13 mouse cellular contexts compared by ENCODE assay signal in the genomic region with DNA sequence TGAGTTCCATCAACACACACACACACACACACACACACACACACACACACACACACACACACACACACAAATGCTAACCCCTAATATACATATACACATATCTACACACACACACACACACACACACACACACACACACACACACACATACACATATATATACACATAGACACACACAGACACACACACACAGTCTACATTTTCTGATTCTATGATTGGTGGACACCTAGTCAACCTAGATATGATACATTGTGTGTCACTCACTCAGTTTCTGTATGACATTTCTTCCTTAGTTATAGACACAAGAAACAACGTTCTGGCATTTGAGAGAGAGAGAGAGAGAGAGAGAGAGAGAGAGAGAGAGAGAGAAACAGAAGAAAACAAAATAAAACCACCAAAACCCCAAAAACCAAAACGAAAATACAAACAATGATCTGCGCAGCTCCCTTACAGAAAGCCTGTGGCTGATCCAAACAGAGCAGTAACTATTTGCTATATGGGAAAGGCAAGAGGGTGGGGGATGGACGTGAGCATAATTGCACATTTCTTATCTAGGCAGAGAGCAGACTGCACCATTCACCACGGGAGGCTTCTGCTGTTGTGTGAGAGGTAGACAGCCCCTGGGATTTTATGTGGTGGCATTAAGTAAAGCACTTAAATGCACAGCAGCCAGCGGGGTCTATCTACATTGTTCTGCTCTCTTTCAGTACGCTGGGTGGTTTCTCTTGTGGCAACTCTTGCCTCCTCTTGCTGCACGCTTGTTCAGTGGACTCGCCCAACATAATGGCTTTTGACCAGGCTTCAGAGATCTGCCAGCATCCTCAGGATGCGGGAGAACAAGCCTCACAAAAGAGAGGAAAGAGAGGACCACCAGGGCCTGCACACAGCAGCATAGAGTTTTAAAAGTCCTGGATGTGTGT. TPM values are rescaled to one million over a fixed set of nuclear protein-coding genes. Genes with fewer than 3 reads are reported as not detected.
DNase-seq lines count a peak whose midpoint lies in the region; ATAC-seq and TF ChIP-seq lines count a peak whose summit lies in the region.
"Had no signal": no experiment of that assay in that cellular context is flagged by ENCODE, and none has a peak within 500 bp of the region (broad histone marks: within the 10 kb centered on the region; RNA-seq: fewer than 3 reads in every experiment).

No protein-coding gene starts in this region.

- 0 out of 2 replicates have a peak overlapping the region, but pooled peaks have one; percentile 18 for H3K4me2 ChIP-seq in midbrain, postnatal 0 days (ENCODE audit: low read depth, low read length, poor library complexity, severe bottlenecking)
- H3K4me2 ChIP-seq: embryonic facial prominence, embryonic 12.5 days; liver, embryonic 15.5 days had no signal

- H3K36me3 ChIP-seq in midbrain, postnatal 0 days (ENCODE audit: insufficient read depth, low read length): no peaks in the 10 kb centered on the region
- H3K36me3 ChIP-seq: embryonic facial prominence, embryonic 12.5 days; liver, embryonic 15.5 days had no signal

- H3K27me3 ChIP-seq in midbrain, postnatal 0 days (ENCODE audit: insufficient read depth, low read length): no peaks in the 10 kb centered on the region
- H3K27me3 ChIP-seq: embryonic facial prominence, embryonic 12.5 days; liver, embryonic 15.5 days had no signal

- peak; percentile 88 for ATAC-seq in midbrain, postnatal 0 days (ENCODE audit: low FRiP score)
- no peak for ATAC-seq in cerebellum, adult (ENCODE audit: insufficient number of reproducible peaks, low FRiP score, low TSS enrichment)

- H3K9ac ChIP-seq in midbrain, postnatal 0 days (replicated peaks; ENCODE audit: low read length, poor library complexity, severe bottlenecking): no peak overlapping the region; the same call in 1 of the 2 replicates
- H3K9ac ChIP-seq: embryonic facial prominence, embryonic 12.5 days; liver, embryonic 15.5 days had no signal

- H3K27ac ChIP-seq in midbrain, postnatal 0 days (ENCODE audit: low read depth, low read length): peak overlapping the region; percentile 74
- H3K27ac ChIP-seq: embryonic facial prominence, embryonic 12.5 days; liver, embryonic 15.5 days had no signal

- H3K9me3 ChIP-seq in midbrain, postnatal 0 days (ENCODE audit: low read length): no peaks in the 10 kb centered on the region
- H3K9me3 ChIP-seq: embryonic facial prominence, embryonic 12.5 days; liver, embryonic 15.5 days had no signal

- no peak for TF ChIP-seq CTCF in midbrain, postnatal 0 days (IDR thresholded peaks at IDR 0.05)

- 43% methylated on average over 10 of the region's 10 CpGs for WGBS in midbrain, postnatal 0 days

- H3K4me1 ChIP-seq in midbrain, postnatal 0 days (ENCODE audit: insufficient read depth, low read length): no peaks in the 10 kb centered on the region
- H3K4me1 ChIP-seq: embryonic facial prominence, embryonic 12.5 days; liver, embryonic 15.5 days had no signal

- H3K4me3 ChIP-seq in midbrain, postnatal 0 days (ENCODE audit: low read depth, low read length): no peak overlapping the region
- H3K4me3 ChIP-seq: embryonic facial prominence, embryonic 12.5 days; liver, embryonic 15.5 days had no signal

- peak; percentile 6 to 8 for DNase-seq in cerebellum, postnatal 10 days
- DNase-seq in cerebellum, adult 11-12 months: no peak
- DNase-seq in right cerebral cortex, adult 18-20 months: peak; percentile 4
- no peak for DNase-seq in right cerebral cortex, postnatal 36 days (ENCODE audit: low spot score in 2 of 2)
- peak; percentile 67 for DNase-seq in midbrain, postnatal 0 days (ENCODE audit: low spot score)
- DNase-seq in lung, postnatal 4 days: no peak
- DNase-seq in urinary bladder, postnatal 36 days (ENCODE audit: low spot score in 2 of 2): no peak
- DNase-seq: kidney, adult 18-20 months; thymus, postnatal 14 days had no signal

RNA-seq across cellular contexts. Expression of gene Cadps, which starts 53.8 kb away (rescaled TPM):
- 194 and 235 TPM in 2 replicates for total RNA-seq in midbrain, postnatal 0 days (2014; rRNA removed)
- polyA plus RNA-seq in midbrain, postnatal 0 days (2015; fragmentation: Nextera tagmentation; extraction: Ambion mirVana): 33.0 and 38.6 TPM in 2 replicates
- total RNA-seq: monocyte, adult 5-6 weeks had no signal

Comparison
In these comparisons a context has a peak if more than half of its experiments do, and no peak if none do; other contexts are left out.
1. DNase-seq: peak in cerebellum, postnatal 10 days (2 of 2), right cerebral cortex, adult 18-20 months (single experiment) and midbrain, postnatal 0 days (single experiment); none in cerebellum, adult 11-12 months (single experiment), right cerebral cortex, postnatal 36 days (0 of 2), lung, postnatal 4 days (0 of 2) and urinary bladder, postnatal 36 days (0 of 2).